Mouse (Mus musculus) hindbrain, postnatal 0 days (tissue): ENCODE results near the gene Paox. TPM values are rescaled to one million over a fixed set of nuclear protein-coding genes. Genes with fewer than 3 reads are reported as not detected.

ENCODE experiments used
- ATAC-seq: fragments of 200-750 bp; cut with Nextera tagmentation; 2 replicates; pipeline ENCODE4 v1.8.0; 2017; ENCODE audit warnings: mild to moderate bottlenecking, moderate TSS enrichment, moderate library complexity
- DNase-seq: peaks from one replicate; pipeline ENCODE4 v3.0.0-alpha.2; 2015; ENCODE audit warnings: low spot score
- H3K27ac ChIP-seq: fragments of 300-500 bp; sonication (generic); 2 replicates; pipeline ENCODE4 v1.5.1; 2014; ENCODE audit warnings: mild to moderate bottlenecking
- H3K27me3 ChIP-seq: fragments of 300-500 bp; sonication (generic); 2 replicates; pipeline ENCODE4 v1.6.1; 2014; ENCODE audit warnings: low read length, mixed read lengths; ENCODE audit not compliant: insufficient read depth
- H3K36me3 ChIP-seq: fragments of 300-500 bp; sonication (generic); 2 replicates; pipeline ENCODE4 v1.6.1; 2014; ENCODE audit warnings: low read length, mixed read lengths; ENCODE audit not compliant: insufficient read depth
- H3K4me1 ChIP-seq: fragments of 300-500 bp; sonication (generic); 2 replicates; pipeline ENCODE4 v1.6.1; 2014; ENCODE audit warnings: antibody characterized with exemption, low read length, mixed read lengths; ENCODE audit not compliant: insufficient read depth
- H3K4me2 ChIP-seq: fragments of 300-500 bp; sonication (generic); 2 replicates; pipeline ENCODE4 v1.6.1; 2014; ENCODE audit warnings: low read depth, mild to moderate bottlenecking, low read length, moderate library complexity, mixed read lengths
- H3K4me3 ChIP-seq: fragments of 300-500 bp; sonication (generic); 2 replicates; pipeline ENCODE4 v1.5.1; 2014; ENCODE audit warnings: low read length
- H3K9ac ChIP-seq: fragments of 300-500 bp; sonication (generic); replicated peaks from 2 replicates; pipeline ENCODE4 v1.6.1; 2014; ENCODE audit warnings: mild to moderate bottlenecking, low read length, moderate library complexity, mixed read lengths
- H3K9me3 ChIP-seq: fragments of 300-500 bp; sonication (generic); 2 replicates; pipeline ENCODE4 v1.6.1; 2016; ENCODE audit warnings: low read length, mixed read lengths
- CTCF ChIP-seq: IDR thresholded peaks from 2 replicates; pipeline ENCODE4 v1.5.1; 2016; ENCODE audit warnings: antibody characterized with exemption, control low read depth, low read depth
- WGBS: fragments of 180-500 bp; shearing (Covaris S2); extraction: QIAGEN DNeasy Blood & Tissue Kit; methylation state at CpG from one replicate; pipeline ENCODE4 v1.1.7; 2014; 5-methylcytosine and 5-hydroxymethylcytosine counted together
- polyA plus RNA-seq: library from polyadenylated mRNA; unstranded; fragments of >200 nt; fragmentation: Nextera tagmentation; extraction: Ambion mirVana; gene quantifications from 2 replicates; pipeline ENCODE4 v1.2.1, GENCODE M21; 2015
- total RNA-seq: library from RNA; depleted of rRNA; stranded (reverse); fragments of >200 nt; gene quantifications from 2 replicates; pipeline ENCODE4 v1.2.3, GENCODE M21; 2014

The Paox gene
- total and polyA plus RNA-seq, 2 experiments from 2014 or later, result 8.9 to 15.2 TPM

DNA sequence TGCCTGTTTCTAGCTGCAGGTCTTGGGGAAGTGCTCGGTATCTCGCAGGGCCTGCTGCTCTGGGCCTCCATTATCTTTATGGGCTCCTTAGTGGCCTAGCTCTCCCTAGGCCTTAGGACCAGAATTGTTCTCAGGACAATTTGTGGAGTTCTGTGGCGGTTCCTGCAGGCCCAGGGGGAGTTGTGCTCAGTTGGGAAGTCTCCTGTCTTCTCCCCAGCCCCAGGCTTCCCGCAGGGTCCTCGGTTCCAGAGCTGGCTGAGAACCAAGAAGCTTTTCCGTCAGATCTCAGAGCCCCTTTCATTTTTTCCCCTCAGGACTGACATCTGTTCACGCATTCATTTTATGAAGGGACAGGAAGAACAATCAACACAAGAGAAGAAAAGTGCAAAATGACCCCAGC lies 49.1 kb downstream of the Paox start, which contains the start of gene Olfr522:
Gene Olfr522, minus strand, starts transcription at position 101 of the 400 bp plus-strand sequence.
- DNase-seq, result no peak
- H3K9ac ChIP-seq, result no peak within 1 kb of the TSS
- no peak for ATAC-seq
- no peak for TF ChIP-seq CTCF
- H3K4me3 ChIP-seq, result no peak within 1 kb of the TSS
- H3K9me3 ChIP-seq, result no peaks in the 10 kb centered on the region
- no peaks in the 10 kb centered on the region for H3K36me3 ChIP-seq
- H3K4me1 ChIP-seq, result no peaks in the 10 kb centered on the region
- H3K27ac ChIP-seq, result no peak within 1 kb of the TSS
- no peaks in the 10 kb centered on the region for H3K27me3 ChIP-seq
- H3K4me2 ChIP-seq, result no peak within 1 kb of the TSS
- 68% methylated on average over 7 of the region's 7 CpGs for WGBS

DNA sequence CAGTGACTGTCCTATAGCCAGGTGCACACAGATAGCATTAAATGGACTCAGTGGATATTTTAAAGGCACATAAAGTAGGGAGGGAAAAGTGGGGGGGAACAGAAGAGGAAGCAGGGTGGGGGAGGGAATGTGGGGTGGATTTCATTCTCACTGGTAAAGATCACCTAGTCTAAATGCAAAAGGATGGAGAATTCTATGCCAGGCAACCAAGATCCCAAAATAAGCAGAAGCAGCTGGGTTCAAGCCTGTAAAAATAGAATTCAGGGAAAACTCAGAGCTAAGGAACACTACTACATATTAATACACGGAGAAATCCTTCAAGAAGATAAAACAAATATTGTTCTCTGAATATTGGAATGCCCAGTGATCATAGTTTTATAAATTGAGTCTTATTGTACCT lies 52.4 kb downstream of the Paox start:
- TF ChIP-seq CTCF, result no peak
- no peaks in the 10 kb centered on the region for H3K4me1 ChIP-seq
- no peak overlapping the region for H3K9ac ChIP-seq
- no peak for DNase-seq
- ATAC-seq, result no peak
- no peaks in the 10 kb centered on the region for H3K9me3 ChIP-seq
- H3K4me3 ChIP-seq, result no peak overlapping the region
- WGBS, result 65% methylated on average over 1 of the region's 1 CpGs
- no peak overlapping the region for H3K4me2 ChIP-seq
- no peaks in the 10 kb centered on the region for H3K27me3 ChIP-seq
- H3K27ac ChIP-seq, result no peak overlapping the region
- no peaks in the 10 kb centered on the region for H3K36me3 ChIP-seq

DNA sequence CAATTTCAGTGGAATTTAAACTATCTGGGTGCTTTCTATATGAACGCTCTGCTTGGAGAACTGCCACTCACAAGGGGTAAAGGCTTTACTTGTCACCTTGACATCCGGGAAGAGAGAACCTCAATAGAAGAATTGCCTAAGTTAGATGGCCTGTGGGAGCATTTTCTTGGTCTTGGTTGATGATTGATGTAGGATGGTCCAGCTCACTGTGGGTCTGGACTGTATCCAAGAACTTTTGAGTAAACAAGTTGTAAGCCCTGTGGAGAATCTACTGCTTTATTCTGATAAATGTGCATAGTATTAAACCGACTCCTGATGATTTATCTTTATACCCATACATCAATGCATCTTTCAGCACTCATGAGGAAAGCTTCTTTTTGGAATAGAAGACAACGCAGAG lies 53.8 kb downstream of the Paox start:
- no peaks in the 10 kb centered on the region for H3K4me1 ChIP-seq
- ATAC-seq (no peak), DNase-seq (no peak)
- H3K4me3 ChIP-seq, result no peak overlapping the region
- H3K4me2 ChIP-seq, result no peak overlapping the region
- no peak for TF ChIP-seq CTCF
- no peak overlapping the region for H3K9ac ChIP-seq
- H3K27me3 ChIP-seq, result no peaks in the 10 kb centered on the region
- no peaks in the 10 kb centered on the region for H3K9me3 ChIP-seq
- H3K36me3 ChIP-seq, result no peaks in the 10 kb centered on the region
- WGBS, result 81% methylated on average over 4 of the region's 4 CpGs
- no peak overlapping the region for H3K27ac ChIP-seq

DNA sequence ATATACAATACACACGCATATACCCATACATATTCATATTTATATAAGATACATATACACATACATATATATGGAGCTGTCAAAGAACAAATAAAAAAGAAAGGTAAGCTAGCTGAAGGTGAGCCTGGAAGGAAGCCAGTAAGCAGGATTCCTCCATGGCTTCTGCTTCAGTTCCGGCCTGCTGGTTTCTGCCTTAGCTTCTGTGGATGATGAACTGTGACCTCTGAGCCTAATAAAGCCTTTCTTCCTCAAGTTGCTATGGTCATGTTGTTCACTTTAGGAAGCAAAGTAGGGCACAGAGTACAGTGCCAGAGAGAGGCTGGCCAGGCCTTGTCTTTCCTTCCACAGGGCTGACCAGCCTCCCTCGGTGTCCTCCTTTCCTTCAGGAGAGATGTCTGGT lies 55.3 kb downstream of the Paox start:
- ATAC-seq, result no peak
- Histone ChIP-seq H3K27ac (no peak overlapping the region), H3K36me3 (no peaks in the 10 kb centered on the region), H3K9ac (no peak overlapping the region), H3K9me3 (no peaks in the 10 kb centered on the region), H3K4me1 (no peaks in the 10 kb centered on the region), H3K27me3 (no peaks in the 10 kb centered on the region), H3K4me3 (no peak overlapping the region), H3K4me2 (no peak overlapping the region)
- DNase-seq, result no peak
- no peak for TF ChIP-seq CTCF
- 91% methylated on average over 3 of the region's 3 CpGs for WGBS

DNA sequence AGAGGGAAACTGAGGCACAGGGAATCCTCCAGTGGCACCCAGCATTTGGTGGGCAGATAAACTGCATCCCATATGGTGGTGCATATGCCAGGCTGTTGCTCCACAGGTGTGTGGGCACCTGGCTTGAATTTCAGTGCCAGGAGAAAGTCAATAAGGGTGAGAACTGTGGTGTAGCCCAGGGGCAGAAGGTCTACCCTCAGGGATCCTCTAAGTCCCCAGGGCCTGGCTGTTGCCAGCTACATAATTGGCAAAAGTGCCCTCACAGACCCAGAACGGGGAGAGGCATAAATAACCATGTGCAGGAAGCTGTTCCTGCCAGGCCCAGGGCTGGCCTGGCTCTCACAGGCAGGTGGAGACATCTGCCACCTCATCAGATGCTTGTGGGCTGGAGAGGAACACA lies 57.3 kb downstream of the Paox start, which contains the start of gene Olfr523:
Gene Olfr523, plus strand, starts transcription at position 282 of the 400 bp plus-strand sequence.
- 0 out of 2 replicates have a peak, but pooled peaks have one; percentile 38 for ATAC-seq
- Histone ChIP-seq H3K27me3 (no peaks in the 10 kb centered on the region), H3K4me2 (no peak within 1 kb of the TSS), H3K36me3 (no peaks in the 10 kb centered on the region), H3K4me3 (no peak within 1 kb of the TSS), H3K27ac (no peak within 1 kb of the TSS), H3K4me1 (no peaks in the 10 kb centered on the region), H3K9me3 (no peaks in the 10 kb centered on the region), H3K9ac (no peak within 1 kb of the TSS)
- 47% methylated on average over 1 of the region's 1 CpGs for WGBS
- DNase-seq, result peak; percentile 15
- TF ChIP-seq CTCF, result no peak

DNA sequence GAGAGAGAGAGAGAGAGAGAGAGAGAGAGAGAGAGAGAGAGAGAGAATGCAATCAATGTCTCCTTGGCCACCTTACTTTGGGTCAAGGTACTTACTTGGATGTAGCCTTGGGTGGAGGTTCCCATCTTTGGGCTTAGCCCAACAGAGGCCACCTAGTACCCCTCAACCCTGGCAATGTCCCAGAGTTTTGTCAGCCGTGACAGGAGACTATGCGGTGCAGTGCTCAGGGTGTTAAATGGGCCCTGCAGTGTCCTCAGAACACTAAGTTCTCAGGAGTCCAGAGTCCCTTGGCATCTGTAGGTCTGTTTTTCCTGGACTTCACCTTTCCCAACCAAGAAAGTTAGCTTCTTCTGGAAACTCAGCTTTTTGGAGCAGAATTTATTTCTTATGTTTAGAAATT lies 63.6 kb downstream of the Paox start:
- no peaks in the 10 kb centered on the region for H3K9me3 ChIP-seq
- WGBS, result 67% methylated on average over 2 of the region's 2 CpGs
- no peak overlapping the region for H3K4me3 ChIP-seq
- no peak overlapping the region for H3K9ac ChIP-seq
- DNase-seq (no peak), ATAC-seq (no peak)
- H3K36me3 ChIP-seq, result no peaks in the 10 kb centered on the region
- H3K4me2 ChIP-seq, result no peak overlapping the region
- no peak overlapping the region for H3K27ac ChIP-seq
- no peak for TF ChIP-seq CTCF
- H3K27me3 ChIP-seq, result no peaks in the 10 kb centered on the region
- no peaks in the 10 kb centered on the region for H3K4me1 ChIP-seq

DNA sequence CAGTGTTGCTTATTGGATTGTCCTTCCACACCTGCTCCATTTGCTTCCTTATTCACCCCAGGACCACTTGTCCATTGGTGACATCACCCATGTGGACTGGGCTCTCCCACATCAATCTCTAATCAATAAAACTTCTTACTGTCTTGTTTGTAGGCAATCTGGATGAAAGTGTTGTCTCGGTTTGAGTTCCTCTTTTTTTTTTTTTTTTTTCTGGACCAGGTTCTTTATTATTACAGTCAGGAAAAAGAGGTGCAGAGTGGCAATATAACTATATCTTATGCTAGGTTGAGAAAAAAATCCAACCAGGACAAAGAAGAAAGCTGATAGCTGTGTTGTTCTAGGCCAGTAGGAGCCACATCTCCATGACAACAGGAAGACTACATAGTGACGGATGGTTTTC lies 65.1 kb downstream of the Paox start:
- no peak overlapping the region for H3K4me2 ChIP-seq
- TF ChIP-seq CTCF, result no peak
- H3K27me3 ChIP-seq, result no peaks in the 10 kb centered on the region
- 85% methylated on average over 2 of the region's 2 CpGs for WGBS
- no peaks in the 10 kb centered on the region for H3K9me3 ChIP-seq
- no peak overlapping the region for H3K4me3 ChIP-seq
- H3K36me3 ChIP-seq, result no peaks in the 10 kb centered on the region
- ATAC-seq, result no peak
- H3K9ac ChIP-seq, result no peak overlapping the region
- H3K4me1 ChIP-seq, result no peaks in the 10 kb centered on the region
- no peak for DNase-seq
- H3K27ac ChIP-seq, result no peak overlapping the region
